Mouse (Mus musculus): ENCODE measurements around the gene Pds5a. TPM values are rescaled to one million over a fixed set of nuclear protein-coding genes. Genes with fewer than 3 reads are reported as not detected.
A peak's percentile ranks its signal among the peaks of the same experiment; 100 is the strongest.
"Not testable (repeated sequence)": the region's sequence is repeated elsewhere in the genome, so short reads cannot be mapped to it uniquely, and the experiment has no call there.

Pds5a gene
- total RNA-seq (2015; ENCODE audit: low replicate concordance) (53.1 and 90.5 TPM in 2 replicates), total RNA-seq (2017; ENCODE audit: low replicate concordance) (94.4 and 98.8 TPM in 2 replicates)

DNA sequence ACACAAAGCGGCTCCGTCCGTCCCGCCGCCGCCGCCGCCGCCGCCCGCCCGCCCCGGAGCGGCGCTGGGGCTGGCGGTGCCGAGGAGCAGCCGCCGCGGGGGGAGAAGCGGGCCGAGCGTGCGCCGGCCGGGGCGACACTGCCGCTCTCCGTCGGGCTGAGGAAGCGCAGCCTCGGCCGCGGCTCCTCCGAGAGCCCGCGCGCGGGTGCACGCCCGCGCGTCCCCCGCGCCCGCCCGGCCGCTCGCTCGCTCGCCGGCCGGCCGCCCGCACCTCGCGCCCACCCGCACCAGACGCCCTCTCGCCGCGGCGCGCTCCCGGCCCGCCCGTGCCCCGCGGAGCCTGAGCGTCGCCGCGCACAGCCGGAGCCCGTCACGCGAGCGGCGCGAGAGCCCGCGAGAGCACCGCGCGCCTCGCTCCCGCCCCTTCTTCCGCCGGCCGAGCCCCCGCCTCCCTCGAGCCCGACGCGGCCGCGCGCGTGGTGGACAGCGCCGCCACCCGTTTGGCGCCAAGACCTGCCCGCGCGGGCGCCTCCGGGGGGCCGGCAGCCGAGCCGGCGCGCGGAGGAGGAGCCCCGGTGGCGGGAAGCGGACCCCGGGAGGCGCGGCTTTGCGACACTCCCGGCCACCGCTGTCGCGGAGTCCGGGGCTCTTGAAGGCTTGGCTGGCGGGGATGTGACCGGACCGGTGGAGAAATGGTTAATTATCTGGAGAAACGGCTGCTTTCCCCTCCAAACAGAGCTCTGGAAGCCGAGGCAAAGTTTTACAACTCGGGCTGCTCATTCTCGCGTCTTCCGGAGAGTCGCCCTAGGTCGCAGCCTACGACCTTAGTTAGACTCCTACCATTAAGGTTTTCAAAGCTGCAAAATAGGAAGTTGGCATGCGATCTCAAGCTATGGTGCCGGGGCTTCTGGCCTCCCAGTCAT lies at the start of gene Pds5a:
Gene Pds5a (minus strand): TSS at position 438 of the 923 bp plus-strand sequence.
- peak; percentile 75 for ATAC-seq (replicated peaks; ENCODE audit: low FRiP score, poor library complexity, severe bottlenecking)

- ATAC-seq (replicated peaks; ENCODE audit: low FRiP score, poor library complexity, severe bottlenecking), result no peak
Observed at GRCm38 (mm10) chr5:65746908-65747307, 48.8 kb upstream of the Pds5a start.

DNA sequence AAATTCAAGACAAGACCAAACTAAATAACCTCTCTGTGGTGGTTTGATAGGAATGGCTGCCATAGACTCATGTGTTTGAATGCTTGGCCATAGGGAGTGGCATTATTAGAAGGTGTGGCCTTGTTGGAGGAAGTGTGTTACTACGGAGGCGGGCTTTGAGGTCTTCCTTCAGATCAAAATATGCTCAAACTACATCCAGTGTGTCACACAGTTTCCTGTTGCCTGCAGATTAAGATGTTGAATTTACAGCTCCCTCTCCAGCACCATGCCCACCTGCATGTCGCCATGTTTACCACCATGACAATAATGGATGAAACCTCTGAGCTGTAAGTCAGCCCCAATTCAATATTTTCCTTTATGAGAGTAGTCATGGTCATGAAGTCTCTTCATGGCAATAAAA lies 41.3 kb upstream of the Pds5a start:
- ATAC-seq (replicated peaks; ENCODE audit: low FRiP score, poor library complexity, severe bottlenecking), result no peak

DNA sequence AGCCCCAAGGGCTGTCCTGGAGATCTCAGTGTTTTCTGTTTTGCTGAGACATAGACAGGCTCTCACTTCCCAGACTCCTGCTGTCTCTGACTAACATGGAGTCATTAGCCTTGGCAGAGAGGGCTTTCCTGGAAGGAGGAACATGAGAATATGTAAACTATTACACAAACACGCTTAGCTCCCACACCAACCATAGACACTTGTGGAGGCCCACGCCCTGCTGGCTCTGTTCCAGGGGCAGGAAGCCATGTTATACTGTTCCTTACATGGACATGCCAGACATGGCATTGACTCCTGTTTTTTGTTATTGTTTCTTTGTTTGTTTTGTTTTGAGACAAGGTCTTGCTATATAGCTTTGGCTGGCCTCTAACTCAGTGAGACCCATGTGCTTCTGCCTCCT lies 37.5 kb upstream of the Pds5a start:
- ATAC-seq (replicated peaks; ENCODE audit: low FRiP score, poor library complexity, severe bottlenecking), result no peak

GRCm38 (mm10) chr5:65731173-65732007 lies 33.3 kb upstream of the Pds5a start:
- peak; percentile 93 for ATAC-seq (replicated peaks; ENCODE audit: low FRiP score, poor library complexity, severe bottlenecking)

DNA sequence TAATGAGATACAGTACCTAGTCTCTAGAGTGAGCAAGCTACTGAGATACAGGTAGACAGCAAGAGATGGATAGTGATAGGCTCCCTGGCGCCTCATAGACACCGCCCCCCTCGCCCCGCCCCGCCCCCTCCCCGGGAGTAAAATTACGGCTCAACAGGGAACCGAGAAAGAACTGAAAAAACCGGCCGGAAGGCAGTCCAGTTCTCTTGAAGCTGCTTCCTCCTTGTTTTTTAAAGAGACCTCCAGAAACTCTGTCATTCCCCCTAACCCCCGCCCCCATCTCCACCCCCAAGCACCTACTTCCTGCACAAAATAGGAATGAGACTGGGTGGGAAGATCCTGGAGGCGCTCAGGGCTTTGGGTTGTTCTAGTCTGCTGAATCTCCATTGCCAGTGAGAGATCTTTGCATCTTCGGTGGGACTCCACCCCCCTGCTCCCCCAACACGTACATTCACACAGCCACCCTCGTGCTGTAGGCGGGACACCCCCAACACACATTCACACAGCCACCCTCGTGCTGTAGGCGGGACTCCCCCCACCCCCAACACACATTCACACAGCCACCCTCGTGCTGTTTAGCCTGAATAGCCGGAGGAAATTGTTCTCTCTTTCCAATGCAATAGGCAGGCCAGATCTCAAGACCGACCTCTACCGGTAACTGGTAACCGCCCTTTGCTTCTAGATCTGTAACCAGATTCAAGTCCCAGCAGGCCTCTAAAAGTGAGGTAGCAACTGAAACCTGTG lies 26.4 kb upstream of the Pds5a start:
- ATAC-seq (replicated peaks; ENCODE audit: low FRiP score, poor library complexity, severe bottlenecking), result peak; percentile 73

DNA sequence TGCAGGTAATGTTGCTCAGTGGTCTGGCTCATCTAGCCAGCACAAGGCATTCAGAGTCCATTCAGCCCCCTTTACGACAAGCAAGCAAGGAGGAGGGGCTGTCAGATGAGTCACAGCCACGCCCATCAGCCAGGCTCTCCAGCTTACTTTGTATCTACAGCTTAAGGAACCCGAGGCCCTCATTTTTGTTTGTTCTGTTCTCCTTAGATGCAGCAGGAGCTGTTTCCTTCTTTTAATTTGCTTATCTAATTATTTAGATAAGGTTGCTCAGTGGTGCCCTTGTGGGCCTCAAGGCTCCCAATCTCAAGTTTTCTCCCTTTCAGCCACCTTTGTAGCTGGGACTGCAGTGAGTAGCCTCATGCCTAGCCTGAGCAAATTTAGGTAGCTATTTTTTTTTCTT lies 20.3 kb upstream of the Pds5a start:
- ATAC-seq (replicated peaks; ENCODE audit: low FRiP score, poor library complexity, severe bottlenecking), result peak; percentile 74; the same call in 1 of the 2 replicates

- ATAC-seq (replicated peaks; ENCODE audit: low FRiP score, poor library complexity, severe bottlenecking), result not testable (repeated sequence)
Observed at GRCm38 (mm10) chr5:65717903-65718211, 19.8 kb upstream of the Pds5a start.

DNA sequence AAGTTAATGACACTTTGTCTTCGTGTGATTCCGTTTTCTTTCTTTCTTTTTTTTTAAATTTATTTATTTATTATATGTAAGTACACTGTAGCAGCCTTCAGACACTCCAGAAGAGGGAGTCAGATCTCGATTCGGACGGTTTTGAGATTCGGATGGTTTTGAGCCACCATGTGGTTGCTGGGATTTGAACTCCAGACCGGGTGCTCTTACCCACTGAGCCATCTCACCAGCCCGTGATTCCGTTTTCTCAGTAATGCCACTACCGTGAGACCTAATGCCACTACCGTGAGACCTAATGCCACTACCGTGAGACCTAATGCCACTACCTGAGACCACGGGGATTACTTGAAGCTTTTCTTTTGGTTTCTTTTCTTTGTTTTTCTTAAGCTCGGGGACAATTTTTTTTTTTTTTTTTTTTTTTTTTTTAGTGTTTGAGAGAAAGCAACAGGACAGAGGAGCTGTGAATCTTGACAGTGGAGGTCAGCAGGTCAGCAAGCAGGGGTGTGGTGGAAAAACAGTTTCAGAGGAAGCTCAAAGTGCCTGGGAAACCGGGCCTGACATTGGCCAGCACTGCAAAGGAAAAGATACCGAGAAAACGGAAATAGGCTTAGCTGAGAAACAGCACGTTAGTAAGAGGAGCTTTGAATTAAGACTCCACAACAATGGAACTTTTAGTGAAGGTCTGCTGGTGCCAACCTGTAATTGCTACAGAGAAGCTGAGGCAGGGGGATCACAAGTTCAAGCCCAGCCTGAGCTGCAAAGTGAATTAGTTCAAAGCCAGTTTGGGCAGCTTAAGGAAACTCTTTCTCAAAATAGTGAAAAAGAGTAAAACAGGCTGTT lies 19.2 kb upstream of the Pds5a start:
- no peak for ATAC-seq (replicated peaks; ENCODE audit: low FRiP score, poor library complexity, severe bottlenecking)

DNA sequence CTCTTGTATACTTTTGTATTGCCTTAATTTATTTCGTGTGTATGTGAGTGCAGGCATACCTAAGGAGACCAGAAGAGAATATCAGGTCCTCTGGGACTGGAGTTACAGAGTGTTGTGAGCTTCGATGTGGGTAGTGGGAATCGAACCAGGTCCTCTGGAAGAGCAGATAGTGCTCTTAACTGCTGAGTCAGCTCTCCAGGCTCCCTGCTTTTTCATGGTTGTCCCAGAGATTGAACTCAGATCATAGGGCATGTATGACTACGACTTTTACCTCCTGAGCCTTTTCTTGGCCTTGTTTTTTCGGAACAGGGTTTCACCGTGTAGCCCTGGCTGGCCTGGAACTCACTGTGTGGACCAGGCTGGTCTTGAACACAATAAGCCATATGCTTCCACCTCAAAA lies 17.0 kb upstream of the Pds5a start:
- ATAC-seq (replicated peaks; ENCODE audit: low FRiP score, poor library complexity, severe bottlenecking), result no peak

DNA sequence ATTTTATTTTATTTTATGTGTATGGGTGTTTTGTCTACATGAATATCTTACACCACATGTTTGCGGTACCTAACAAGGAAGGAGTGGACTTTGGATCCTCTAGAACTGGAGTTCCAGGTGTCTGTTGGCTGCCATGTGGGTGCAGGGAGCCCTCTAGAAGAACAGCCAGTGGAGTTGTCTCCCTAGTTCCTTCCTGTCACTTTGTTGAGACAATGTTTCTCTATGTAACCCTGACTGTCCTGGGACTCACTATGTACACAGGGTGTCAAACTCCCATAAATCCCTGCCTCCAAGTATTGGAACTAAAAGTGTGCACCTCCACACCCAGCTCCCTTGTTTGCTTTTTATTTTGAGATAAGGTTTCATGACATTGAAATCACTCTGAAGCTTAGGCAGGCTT lies 13.4 kb upstream of the Pds5a start:
- ATAC-seq (replicated peaks; ENCODE audit: low FRiP score, poor library complexity, severe bottlenecking), result no peak

- ATAC-seq (replicated peaks; ENCODE audit: low FRiP score, poor library complexity, severe bottlenecking), result no peak
Observed at GRCm38 (mm10) chr5:65710267-65710666, 12.2 kb upstream of the Pds5a start.

- ATAC-seq (replicated peaks; ENCODE audit: low FRiP score, poor library complexity, severe bottlenecking), result no peak
Observed at GRCm38 (mm10) chr5:65706979-65707378, 8.9 kb upstream of the Pds5a start.

DNA sequence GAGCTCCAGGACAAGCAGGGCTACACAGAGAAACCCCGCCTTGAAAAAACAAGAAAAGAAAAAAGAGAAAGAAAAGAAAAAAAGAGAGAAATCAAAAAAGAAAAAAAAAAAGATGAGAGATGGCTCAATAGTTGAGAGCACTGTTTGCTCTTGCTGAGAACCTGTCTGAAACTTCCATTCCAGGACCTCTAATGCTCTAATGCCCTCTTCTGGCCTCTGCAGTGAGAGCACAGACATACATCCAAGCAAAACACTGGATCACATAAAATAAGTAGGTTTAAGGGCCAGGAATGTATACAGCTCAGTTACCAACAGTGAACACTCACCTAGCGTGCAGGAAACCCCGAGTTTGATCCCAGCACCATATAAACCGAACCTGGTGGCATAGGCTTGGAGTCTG lies 8.1 kb upstream of the Pds5a start:
- no peak for ATAC-seq (replicated peaks; ENCODE audit: low FRiP score, poor library complexity, severe bottlenecking)

GRCm38 (mm10) chr5:65704765-65705678 lies 6.9 kb upstream of the Pds5a start:
- ATAC-seq (replicated peaks; ENCODE audit: low FRiP score, poor library complexity, severe bottlenecking), result no peak

GRCm38 (mm10) chr5:65703261-65703660 lies 5.2 kb upstream of the Pds5a start:
- no peak for ATAC-seq (replicated peaks; ENCODE audit: low FRiP score, poor library complexity, severe bottlenecking)

DNA sequence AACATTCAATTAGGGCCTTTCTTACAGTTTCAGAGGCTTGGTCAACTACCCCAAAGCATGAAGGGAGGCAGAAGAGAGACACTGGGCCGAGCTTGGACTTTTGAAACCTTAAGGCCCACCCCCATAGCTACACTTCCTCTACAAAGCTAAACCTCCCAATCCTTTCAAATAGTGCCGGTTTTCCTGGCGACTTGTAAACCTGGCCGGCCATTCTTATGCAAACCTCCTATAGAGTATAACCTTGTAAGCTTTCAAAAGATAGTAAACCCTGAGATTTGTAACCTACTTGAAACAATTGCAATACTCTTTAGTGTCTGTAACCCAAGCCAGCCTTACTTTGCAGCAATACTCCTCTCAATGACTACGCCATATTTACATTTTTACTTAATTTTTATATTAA lies 2.0 kb upstream of the Pds5a start:
- no peak for ATAC-seq (replicated peaks; ENCODE audit: low FRiP score, poor library complexity, severe bottlenecking)

DNA sequence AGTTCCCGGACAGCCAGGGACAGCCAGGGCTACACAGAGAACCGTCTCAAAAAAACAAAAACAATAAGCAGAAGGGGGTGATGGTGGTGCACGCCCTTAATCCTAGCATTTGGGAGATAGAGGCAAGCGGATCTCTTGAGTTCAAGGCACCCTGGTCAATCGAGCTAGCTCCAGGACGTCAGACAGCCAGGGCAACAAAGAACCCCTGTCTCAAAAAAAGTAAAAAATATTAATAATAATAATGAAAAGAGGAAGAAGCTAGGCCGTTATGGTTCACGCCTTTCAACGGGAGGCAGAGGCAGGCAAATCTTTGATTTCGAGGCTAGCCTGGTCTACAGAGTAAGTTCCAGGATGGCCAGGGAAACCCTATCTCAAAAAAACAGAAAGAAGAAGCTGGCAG lies 1.1 kb upstream of the Pds5a start:
- ATAC-seq (replicated peaks; ENCODE audit: low FRiP score, poor library complexity, severe bottlenecking), result no peak
